Mouse (Mus musculus) macrophage (primary cell): ENCODE measurements around the gene Patj. TPM values are rescaled to one million over a fixed set of nuclear protein-coding genes. Genes with fewer than 3 reads are reported as not detected.

ENCODE experiments used
- H3K27ac ChIP-seq: fragments of 350-480 bp; formaldehyde crosslinking; 2 replicates; pipeline ENCODE4 v1.9.0; 2021
- H3K36me3 ChIP-seq: fragments of 350-480 bp; formaldehyde crosslinking; 2 replicates; pipeline ENCODE4 v1.9.0; 2021; ENCODE audit errors: inconsistent target
- H3K4me3 ChIP-seq: fragments of 350-480 bp; formaldehyde crosslinking; 2 replicates; pipeline ENCODE4 v1.9.0; 2021; ENCODE audit errors: inconsistent target
- H3K79me2 ChIP-seq: fragments of 350-480 bp; formaldehyde crosslinking; 2 replicates; pipeline ENCODE4 v1.9.0; 2021; ENCODE audit errors: inconsistent target
- WGBS: methylation state at CpG from one replicate; pipeline ENCODE4 v1.1.7; 2026; ENCODE audit warnings: inconsistent platforms; ENCODE audit not compliant: missing documents; 5-methylcytosine and 5-hydroxymethylcytosine counted together
- polyA plus RNA-seq: library from polyadenylated mRNA; stranded (reverse); fragments of 250-400 nt; gene quantifications from 3 replicates; pipeline ENCODE4 v1.2.4, GENCODE M21; 2018; ENCODE audit warnings: inconsistent platforms

The Patj gene
- polyA plus RNA-seq, 1 experiment from 2014 or later, result 0.39 TPM

DNA sequence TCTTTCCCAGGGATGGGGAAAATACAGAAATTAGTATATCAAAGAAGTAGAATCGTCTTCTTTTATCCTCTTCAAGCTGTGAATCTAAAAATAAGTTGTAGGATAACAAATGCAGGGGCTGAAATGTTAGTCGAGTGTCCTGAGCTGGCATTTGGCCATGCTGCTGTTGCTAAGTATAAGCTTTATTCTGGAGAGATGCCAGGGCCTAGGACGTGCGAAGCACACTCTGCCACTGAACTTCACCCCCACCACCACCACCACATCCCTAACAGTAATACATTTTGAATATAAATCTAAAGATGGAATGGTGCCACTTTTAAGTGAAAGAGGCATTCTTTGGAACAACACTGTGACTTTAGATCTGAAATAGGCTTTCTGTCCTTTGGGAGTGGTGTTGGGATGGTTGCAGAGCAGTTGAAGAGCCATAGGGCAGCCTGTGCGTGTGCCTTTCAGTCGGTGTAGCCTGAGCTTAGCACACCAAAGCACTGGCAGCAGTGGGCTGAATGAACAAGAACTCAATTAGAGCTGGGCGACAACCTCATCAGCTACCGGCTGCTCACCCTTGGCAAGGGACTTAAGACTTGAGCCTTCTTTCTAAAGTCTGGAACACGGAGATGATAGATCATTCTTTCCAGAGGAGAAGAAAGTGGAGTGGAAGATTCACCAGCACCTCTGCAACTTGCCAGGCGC, 168.1 kb downstream of the Patj start:
- Histone ChIP-seq H3K36me3 (no peaks in the 10 kb centered on the region), H3K27ac (no peak overlapping the region), H3K4me3 (no peak overlapping the region), H3K79me2 (no peaks in the 10 kb centered on the region)
- 74% methylated on average over 10 of the region's 10 CpGs for WGBS

DNA sequence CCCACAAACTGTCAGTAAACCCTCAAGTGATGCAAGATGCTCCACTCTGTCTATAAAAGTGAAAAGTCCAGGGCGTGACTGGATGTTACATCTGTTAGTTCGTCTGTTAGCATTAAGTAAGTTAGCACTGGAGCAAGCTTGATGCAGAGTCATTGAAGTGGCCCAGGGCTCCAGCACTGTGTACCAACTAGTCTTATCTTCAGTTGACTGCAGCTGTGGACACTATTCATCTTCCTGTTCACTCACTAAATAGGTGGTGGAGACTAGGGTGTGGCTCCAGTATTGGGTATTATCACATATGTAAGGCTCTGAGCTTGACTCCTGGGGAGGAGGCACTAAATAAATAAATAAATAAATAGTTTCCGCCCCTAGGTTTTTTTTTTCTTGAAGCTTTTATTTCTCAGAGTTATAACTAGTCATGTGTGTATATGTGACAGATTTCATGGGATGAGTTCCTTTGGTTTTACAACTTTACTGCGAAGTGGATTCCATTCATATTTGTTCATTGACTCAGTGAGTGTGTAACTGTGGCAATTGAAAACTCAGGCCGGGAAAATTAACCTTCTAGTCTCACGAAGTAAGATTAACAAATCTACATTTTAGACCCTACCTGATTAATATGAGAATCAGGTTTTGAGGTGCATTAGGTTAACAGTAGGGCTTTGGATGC, 168.7 kb downstream of the Patj start:
- 90% methylated on average over 6 of the region's 6 CpGs for WGBS
- Histone ChIP-seq H3K36me3 (no peaks in the 10 kb centered on the region), H3K27ac (no peak overlapping the region), H3K79me2 (no peaks in the 10 kb centered on the region), H3K4me3 (no peak overlapping the region)

DNA sequence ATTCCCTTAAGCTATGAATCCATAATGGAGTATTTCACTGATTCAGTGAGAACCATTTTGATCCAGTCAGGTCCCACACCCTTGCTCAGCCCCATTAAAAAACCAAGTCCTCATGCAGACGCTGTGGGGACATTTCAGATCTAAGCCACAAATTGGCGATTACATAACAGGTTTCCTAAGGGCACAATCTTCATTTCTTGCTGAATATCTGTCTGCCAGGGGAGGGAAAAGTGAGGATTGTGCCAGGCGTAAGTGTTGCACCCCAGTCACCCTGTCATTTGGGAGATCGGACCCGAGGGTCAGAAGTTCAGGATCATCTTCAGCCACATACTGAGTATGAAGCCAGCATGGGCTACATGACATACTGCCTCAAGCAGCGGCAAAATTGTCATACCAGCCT, 171.2 kb downstream of the Patj start:
- no peak overlapping the region for H3K4me3 ChIP-seq
- H3K27ac ChIP-seq, result no peak overlapping the region
- 88% methylated on average over 6 of the region's 6 CpGs for WGBS
- H3K36me3 ChIP-seq, result no peaks in the 10 kb centered on the region
- no peaks in the 10 kb centered on the region for H3K79me2 ChIP-seq

DNA sequence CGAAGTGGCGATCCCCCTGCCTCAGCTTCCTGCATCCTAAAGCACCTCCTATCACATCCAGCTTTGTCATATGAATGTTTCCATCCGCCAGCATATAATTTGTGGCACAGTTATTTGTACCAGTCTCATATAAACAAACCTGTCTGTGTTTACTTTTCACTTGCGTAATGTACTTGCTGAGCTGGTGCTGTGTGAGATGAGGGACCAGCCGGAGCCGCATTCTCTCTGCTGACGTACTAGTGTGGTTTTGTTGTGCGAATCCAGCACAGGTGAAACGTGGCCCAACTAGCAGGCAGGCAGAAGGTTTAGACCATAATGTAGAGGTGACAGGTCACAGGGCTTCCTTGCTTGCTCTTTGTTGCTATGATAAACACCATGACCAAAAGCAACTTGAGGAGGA, 171.9 kb downstream of the Patj start:
- H3K4me3 ChIP-seq, result no peak overlapping the region
- H3K36me3 ChIP-seq, result no peaks in the 10 kb centered on the region
- no peak overlapping the region for H3K27ac ChIP-seq
- no peaks in the 10 kb centered on the region for H3K79me2 ChIP-seq
- WGBS, result 94% methylated on average over 8 of the region's 9 CpGs

DNA sequence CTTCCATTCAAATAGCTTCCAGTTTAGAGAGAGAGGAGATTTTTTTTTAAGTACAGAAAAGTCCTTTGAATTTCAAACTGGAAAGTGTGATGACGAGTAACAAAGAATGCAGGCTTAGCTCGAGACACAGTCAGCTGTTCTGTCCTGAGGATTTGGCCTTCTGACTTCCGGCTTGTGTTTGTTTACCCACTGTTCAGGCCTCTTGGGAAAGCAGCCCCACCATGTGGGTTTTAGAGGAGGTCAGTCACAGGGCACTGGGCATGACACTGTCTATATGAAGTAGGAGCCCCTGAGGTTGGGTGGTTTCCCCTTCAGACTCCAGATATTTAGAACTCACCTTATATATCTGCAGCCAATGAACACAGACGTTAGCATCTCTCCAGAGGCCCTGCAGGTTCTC, 174.3 kb downstream of the Patj start:
- H3K27ac ChIP-seq, result no peak overlapping the region
- 88% methylated on average over 4 of the region's 4 CpGs for WGBS
- H3K4me3 ChIP-seq, result no peak overlapping the region
- no peaks in the 10 kb centered on the region for H3K36me3 ChIP-seq
- no peaks in the 10 kb centered on the region for H3K79me2 ChIP-seq

DNA sequence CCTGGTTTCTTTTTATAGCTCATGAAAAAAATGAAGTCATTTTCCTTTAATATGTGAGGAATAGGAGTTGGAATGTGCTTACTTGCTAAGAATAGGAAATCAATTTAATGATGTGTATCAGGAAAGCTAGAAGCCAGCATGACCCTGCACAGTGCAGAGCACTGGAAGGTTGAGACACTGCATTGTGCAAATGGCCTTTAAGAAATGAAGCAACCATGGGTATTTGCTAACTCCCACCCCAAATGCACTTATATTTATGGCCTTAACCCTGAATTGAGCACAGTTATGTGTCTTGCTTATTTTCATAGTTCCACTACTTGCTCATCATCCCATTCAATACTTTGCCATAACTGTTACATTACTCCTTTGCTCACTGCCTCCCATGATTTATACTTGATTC, 181.7 kb downstream of the Patj start:
- H3K36me3 ChIP-seq, result no peaks in the 10 kb centered on the region
- H3K27ac ChIP-seq, result no peak overlapping the region
- H3K79me2 ChIP-seq, result no peaks in the 10 kb centered on the region
- H3K4me3 ChIP-seq, result no peak overlapping the region

DNA sequence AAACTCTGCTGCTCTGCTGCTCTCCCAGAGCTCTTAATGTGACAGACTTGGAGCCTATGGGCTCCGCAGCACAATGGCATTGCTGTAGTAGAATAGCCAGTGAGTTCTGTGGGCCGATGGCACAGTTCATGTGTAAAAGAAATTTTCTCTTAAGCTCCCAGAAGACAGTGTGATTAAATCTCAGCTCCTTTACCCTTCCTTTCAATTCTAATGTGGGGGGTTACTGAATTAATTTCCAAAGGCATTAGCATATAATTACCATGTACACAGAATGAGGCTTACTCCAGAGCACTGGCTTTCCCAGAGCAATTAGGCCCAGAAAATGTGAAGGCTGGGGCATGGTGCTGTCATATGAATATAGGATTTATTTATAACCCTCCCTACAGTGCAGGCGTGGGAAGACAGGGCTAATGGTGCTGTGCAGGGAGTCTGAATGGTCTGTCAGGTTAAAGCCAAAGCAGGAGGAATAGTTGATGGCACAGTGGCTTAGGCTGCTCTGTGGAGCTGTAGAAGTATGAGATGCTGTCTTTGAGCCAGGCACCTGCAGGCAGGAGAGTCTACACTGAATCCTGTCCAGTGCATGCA, 182.5 kb downstream of the Patj start:
- 93% methylated on average over 3 of the region's 3 CpGs for WGBS
- H3K27ac ChIP-seq, result no peak overlapping the region
- no peaks in the 10 kb centered on the region for H3K79me2 ChIP-seq
- no peaks in the 10 kb centered on the region for H3K36me3 ChIP-seq
- H3K4me3 ChIP-seq, result no peak overlapping the region

DNA sequence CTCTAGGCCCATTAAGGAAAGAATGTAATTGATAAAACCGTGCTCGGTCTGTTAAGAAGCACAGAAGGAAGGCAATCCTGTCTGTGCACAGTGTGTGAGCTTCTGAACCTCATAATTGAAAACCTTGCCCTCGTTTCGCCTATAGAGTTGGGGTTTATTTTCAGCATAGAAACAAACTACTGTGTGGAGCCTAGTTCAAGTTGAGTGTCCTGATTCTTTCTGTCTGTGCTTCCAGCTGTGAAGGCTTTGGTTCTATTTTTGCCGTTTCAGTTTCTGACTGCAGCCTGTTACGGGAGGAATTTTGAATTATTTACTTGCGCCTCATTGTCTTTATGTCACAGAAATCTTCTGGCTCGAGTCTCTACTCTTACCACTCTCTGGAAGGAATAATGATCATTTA, 185.9 kb downstream of the Patj start:
- H3K79me2 ChIP-seq, result no peaks in the 10 kb centered on the region
- WGBS, result 93% methylated on average over 8 of the region's 8 CpGs
- no peak overlapping the region for H3K4me3 ChIP-seq
- no peaks in the 10 kb centered on the region for H3K36me3 ChIP-seq
- no peak overlapping the region for H3K27ac ChIP-seq

DNA sequence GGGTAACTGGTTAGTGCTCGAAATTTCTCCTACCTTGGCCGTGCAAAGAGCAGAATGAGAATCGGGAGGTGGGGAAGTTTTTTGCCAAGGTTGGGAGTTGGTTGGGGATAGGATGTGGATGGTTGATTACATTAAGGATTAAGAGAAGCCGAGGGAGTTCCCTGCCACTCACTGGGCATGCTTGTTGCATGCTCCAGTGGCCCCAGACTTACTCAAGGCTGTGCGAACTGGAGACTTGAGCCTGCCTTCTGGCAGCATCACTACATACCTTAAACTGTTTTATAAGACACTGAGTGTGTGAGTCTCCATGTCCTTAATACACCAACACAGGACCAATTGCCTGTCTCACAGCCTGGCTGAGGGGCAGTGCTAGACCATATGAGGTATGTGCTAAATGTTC, 188.4 kb downstream of the Patj start:
- no peaks in the 10 kb centered on the region for H3K36me3 ChIP-seq
- 93% methylated on average over 4 of the region's 5 CpGs for WGBS
- no peak overlapping the region for H3K27ac ChIP-seq
- H3K4me3 ChIP-seq, result no peak overlapping the region
- no peaks in the 10 kb centered on the region for H3K79me2 ChIP-seq

DNA sequence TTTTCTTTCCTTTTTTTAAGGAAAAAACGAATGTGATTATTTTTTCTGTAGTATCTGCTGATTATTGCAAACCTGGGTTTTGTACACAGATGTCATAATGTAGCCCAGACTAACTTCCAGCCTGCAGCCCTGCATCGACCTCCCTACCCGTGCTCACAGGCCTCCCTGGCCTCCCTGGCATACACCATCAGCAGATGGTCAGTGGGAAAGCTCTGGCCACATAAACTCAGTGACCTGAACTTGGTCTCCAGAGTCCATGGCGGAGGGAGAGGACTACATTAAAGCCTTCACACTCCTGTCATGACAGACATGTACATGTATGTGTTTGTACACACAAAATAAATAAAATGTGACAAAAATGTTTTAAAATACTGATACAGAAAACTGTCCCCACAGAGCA, 190.7 kb downstream of the Patj start:
- no peaks in the 10 kb centered on the region for H3K36me3 ChIP-seq
- H3K4me3 ChIP-seq, result no peak overlapping the region
- no peak overlapping the region for H3K27ac ChIP-seq
- WGBS, result 85% methylated on average over 4 of the region's 4 CpGs
- no peaks in the 10 kb centered on the region for H3K79me2 ChIP-seq

DNA sequence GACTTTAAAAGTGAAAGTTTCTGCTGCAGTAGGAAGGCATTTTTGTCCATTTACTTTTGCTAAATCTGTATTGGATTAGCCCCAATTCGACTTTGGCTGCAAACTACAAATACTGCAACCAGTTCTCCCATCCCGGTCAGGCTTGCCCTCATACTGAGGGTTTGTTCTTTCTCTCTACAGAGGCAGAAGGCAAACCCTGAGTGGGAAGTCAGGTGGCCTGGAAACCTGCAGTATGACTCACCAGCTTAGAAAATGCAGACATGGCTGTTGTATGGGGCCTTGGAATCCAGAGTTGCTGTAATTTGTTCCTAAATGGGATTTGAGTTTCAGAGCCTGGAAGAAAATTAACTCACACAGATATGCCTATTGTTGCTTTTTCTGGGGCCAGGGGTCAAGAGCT, 192.1 kb downstream of the Patj start:
- Histone ChIP-seq H3K79me2 (no peaks in the 10 kb centered on the region), H3K4me3 (no peak overlapping the region), H3K27ac (no peak overlapping the region), H3K36me3 (no peaks in the 10 kb centered on the region)
- 86% methylated on average over 2 of the region's 2 CpGs for WGBS

DNA sequence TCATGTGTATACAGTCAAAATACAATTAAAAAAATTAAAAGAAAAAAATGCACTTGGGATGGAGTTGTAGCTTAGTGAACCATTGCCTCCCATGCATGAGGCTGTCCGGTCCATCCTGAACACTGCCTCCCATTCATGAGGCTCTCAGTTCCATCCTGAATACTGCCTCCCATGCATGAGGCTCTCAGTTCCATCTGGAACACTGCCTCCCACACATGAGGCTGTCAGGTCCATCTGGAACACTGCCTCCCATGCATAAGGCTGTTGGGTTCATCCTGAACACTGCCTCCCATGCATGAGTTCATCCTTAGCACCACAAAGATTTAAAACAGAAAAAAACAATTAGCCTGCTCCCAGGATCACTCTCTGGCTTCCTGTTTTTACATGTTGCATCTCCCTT, 198.4 kb downstream of the Patj start:
- no peaks in the 10 kb centered on the region for H3K79me2 ChIP-seq
- H3K4me3 ChIP-seq, result no peak overlapping the region
- WGBS, result 90% methylated on average over 1 of the region's 1 CpGs
- H3K36me3 ChIP-seq, result no peaks in the 10 kb centered on the region
- H3K27ac ChIP-seq, result no peak overlapping the region

DNA sequence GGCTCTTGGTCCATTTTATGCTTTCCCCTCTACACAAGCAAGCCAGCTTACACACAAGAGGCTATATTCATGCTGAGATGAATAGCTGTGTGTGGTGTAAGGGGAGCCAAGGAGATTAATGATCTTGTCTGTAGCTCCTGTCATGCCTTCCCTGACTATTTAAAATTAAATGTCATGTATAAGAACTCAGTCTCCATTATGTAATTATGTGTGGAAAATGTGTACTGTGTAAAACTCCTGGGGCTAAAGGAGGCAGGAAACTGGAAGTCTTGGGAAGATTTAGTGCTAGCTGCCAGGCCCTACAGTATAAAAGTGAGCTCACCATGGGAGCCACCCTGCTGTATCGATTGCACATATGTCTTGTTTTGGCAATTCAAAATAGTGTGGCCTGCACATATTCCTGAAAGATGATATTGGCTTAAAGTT, 203.0 kb downstream of the Patj start:
- H3K4me3 ChIP-seq, result no peak overlapping the region
- H3K27ac ChIP-seq, result no peak overlapping the region
- 55% methylated on average over 1 of the region's 1 CpGs for WGBS
- no peaks in the 10 kb centered on the region for H3K79me2 ChIP-seq
- no peaks in the 10 kb centered on the region for H3K36me3 ChIP-seq

DNA sequence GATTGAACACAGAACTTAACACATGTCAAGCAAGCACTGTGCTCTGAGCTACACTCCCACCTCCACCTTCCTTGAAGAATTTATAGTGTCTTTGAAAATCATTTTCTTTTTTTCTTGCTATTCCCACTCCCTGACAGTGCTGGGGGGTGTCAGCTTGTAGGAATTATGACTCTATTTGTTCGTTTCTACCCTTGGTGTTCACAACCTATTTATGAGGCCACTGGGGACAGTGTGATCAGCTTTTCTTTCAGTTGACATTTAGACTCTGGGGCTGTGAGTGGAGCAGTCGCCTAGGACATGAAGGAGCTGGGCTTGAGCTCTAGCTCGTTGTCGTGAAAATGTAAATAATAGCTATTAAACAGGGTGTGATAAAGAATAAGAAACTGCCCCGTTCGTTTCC, 203.8 kb downstream of the Patj start:
- Histone ChIP-seq H3K27ac (no peak overlapping the region), H3K4me3 (no peak overlapping the region), H3K79me2 (no peaks in the 10 kb centered on the region), H3K36me3 (no peaks in the 10 kb centered on the region)
- 87% methylated on average over 6 of the region's 6 CpGs for WGBS

DNA sequence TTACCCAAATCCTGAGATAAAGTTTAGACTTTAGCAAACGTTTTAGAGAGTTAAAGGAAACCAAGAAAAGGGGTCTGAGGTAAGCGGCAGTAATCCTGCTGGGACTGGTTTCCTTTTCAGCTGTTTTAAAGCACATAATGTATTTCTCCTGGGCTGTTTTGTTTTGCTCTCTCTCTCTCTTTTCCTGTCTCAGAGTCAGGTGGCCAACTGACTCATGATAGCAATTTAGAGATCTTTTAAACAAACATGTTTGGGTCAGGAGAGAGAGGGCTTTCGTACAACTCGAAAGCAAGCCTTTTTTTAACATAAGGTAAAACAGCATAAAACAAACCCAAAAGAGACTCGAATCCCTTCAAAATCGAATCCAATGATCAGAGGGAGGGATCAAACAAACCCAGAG, 207.5 kb downstream of the Patj start:
- no peaks in the 10 kb centered on the region for H3K79me2 ChIP-seq
- no peak overlapping the region for H3K4me3 ChIP-seq
- WGBS, result 49% methylated on average over 6 of the region's 6 CpGs
- no peak overlapping the region for H3K27ac ChIP-seq
- H3K36me3 ChIP-seq, result no peaks in the 10 kb centered on the region
